Mouse (Mus musculus) small intestine, adult 2 months (tissue): Measurements from ENCODE around the gene Gm20388.

Experiments used
- CTCF ChIP-seq: fragments of 200-500 bp; IDR thresholded peaks from 2 replicates; pipeline ENCODE4 v1.5.1; 2012; ENCODE audit warnings: low read depth, mild to moderate bottlenecking, control low read depth, inconsistent platforms, low read length, moderate library complexity, mixed read lengths; ENCODE audit not compliant: insufficient replicate concordance, insufficient read length; ENCODE audit errors: extremely low read depth
- POLR2A ChIP-seq: fragments of 200-500 bp; IDR thresholded peaks from 2 replicates; pipeline ENCODE4 v1.6.1; 2012; ENCODE audit warnings: low read depth, mild to moderate bottlenecking, control low read depth, inconsistent platforms, low read length, moderate library complexity

DNA sequence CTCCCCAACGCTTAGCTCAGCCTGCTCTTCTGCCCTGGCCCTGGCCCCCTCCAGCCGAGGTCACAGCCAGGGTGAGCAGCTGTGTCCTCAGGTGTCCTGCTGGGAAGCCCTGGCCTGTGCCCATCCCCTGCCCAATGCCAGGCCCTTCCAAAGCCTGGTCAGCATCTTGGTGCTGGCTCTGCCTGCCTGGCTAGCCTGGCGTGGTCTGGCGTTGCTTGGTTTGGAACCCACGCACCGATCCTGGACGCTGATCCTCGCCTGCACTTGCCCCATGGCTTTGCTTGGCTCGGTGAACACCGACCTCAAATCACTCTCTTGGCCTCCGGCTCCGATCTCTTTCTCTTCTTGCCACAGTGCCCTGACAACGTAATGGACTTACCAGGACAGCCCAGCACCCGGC, 152.1 kb downstream of the Gm20388 start:
- TF ChIP-seq CTCF = no peak
- no peak for TF ChIP-seq POLR2A
